Mouse (Mus musculus) olfactory bulb, adult 2 months (tissue): ENCODE data around the gene Abt1. TPM values are rescaled to one million over a fixed set of nuclear protein-coding genes. Genes with fewer than 3 reads are reported as not detected.

Source experiments
- H3K27ac ChIP-seq: fragments of 200-500 bp; 2 replicates; pipeline ENCODE4 v1.5.1; 2012; ENCODE audit warnings: low read depth, low read length; ENCODE audit not compliant: insufficient read depth
- H3K4me1 ChIP-seq: fragments of 200-500 bp; 2 replicates; pipeline ENCODE4 v1.6.1; 2012; ENCODE audit warnings: low read length; ENCODE audit not compliant: control insufficient read depth, insufficient read depth
- H3K4me3 ChIP-seq: fragments of 200-500 bp; 2 replicates; pipeline ENCODE4 v1.5.1; 2012; ENCODE audit warnings: mild to moderate bottlenecking, low read depth, low read length, moderate library complexity; ENCODE audit not compliant: insufficient read depth
- CTCF ChIP-seq: fragments of 200-500 bp; IDR thresholded peaks from 2 replicates; pipeline ENCODE4 v1.5.1; 2012; ENCODE audit warnings: low read depth, mild to moderate bottlenecking, low read length, moderate library complexity; ENCODE audit not compliant: insufficient read depth
- POLR2A ChIP-seq: fragments of 200-500 bp; IDR thresholded peaks from 2 replicates; pipeline ENCODE4 v1.6.1; 2012; ENCODE audit warnings: mild to moderate bottlenecking, low read depth, low read length, moderate library complexity; ENCODE audit not compliant: insufficient read depth
- WGBS: fragments of 180-500 bp; shearing (Covaris S2); methylation state at CpG from one replicate; pipeline ENCODE4 v1.1.7; 2018; 5-methylcytosine and 5-hydroxymethylcytosine counted together
- polyA plus RNA-seq: library from polyadenylated mRNA; stranded (reverse); fragments of >200 nt; gene quantifications from 2 replicates; pipeline ENCODE4 v1.2.4, GENCODE M21; 2012; ENCODE audit warnings: low replicate concordance; ENCODE audit not compliant: missing spikeins, insufficient read depth, insufficient read length

Gene Abt1
- polyA plus RNA-seq, 1 experiment = not detected

GRCm38 (mm10) chr13:23459264-23459846 lies 35.7 kb upstream of the Abt1 start:
- H3K27ac ChIP-seq = no peak overlapping the region
- 48% methylated on average over 15 of the region's 15 CpGs for WGBS
- H3K4me3 ChIP-seq = no peak overlapping the region
- peaks cover 4% of the 10 kb centered on the region; the same call in 1 of the 2 replicates for H3K4me1 ChIP-seq
- TF ChIP-seq POLR2A (no peak), CTCF (no peak)

- Histone ChIP-seq H3K4me3 (peak overlapping the region; percentile 67), H3K4me1 (no peaks in the 10 kb centered on the region), H3K27ac (no peak overlapping the region)
- TF ChIP-seq POLR2A (no peak), CTCF (no peak)
- 0% methylated on average over 9 of the region's 9 CpGs for WGBS
These were observed 30.3 kb upstream of the Abt1 start for GRCm38 (mm10) chr13:23453926-23454325.

- TF ChIP-seq CTCF = no peak
- no peak for TF ChIP-seq POLR2A
- WGBS = under 1% methylated on average over 25 of the region's 25 CpGs
- Histone ChIP-seq H3K4me1 (no peaks in the 10 kb centered on the region), H3K27ac (no peak overlapping the region), H3K4me3 (peak overlapping the region; percentile 67)
These were observed 29.7 kb upstream of the Abt1 start for GRCm38 (mm10) chr13:23453362-23453862.

- H3K27ac ChIP-seq = peak overlapping the region; percentile 61; the same call in 1 of the 2 replicates
- WGBS = under 1% methylated on average over 15 of the region's 15 CpGs
- peak overlapping the region; percentile 60 for H3K4me3 ChIP-seq
- TF ChIP-seq CTCF = no peak
- TF ChIP-seq POLR2A = no peak
- no peaks in the 10 kb centered on the region for H3K4me1 ChIP-seq
These were observed 26.7 kb upstream of the Abt1 start for GRCm38 (mm10) chr13:23450398-23450797.

GRCm38 (mm10) chr13:23449235-23450095 lies 25.8 kb upstream of the Abt1 start:
- WGBS = under 1% methylated on average over 24 of the region's 24 CpGs
- H3K27ac ChIP-seq = no peak overlapping the region
- H3K4me3 ChIP-seq = peak overlapping the region; percentile 44
- no peak for TF ChIP-seq CTCF
- no peak for TF ChIP-seq POLR2A
- no peaks in the 10 kb centered on the region for H3K4me1 ChIP-seq

- 65% methylated on average over 3 of the region's 3 CpGs for WGBS
- H3K27ac ChIP-seq = no peak overlapping the region
- H3K4me1 ChIP-seq = no peaks in the 10 kb centered on the region
- TF ChIP-seq CTCF (no peak), POLR2A (no peak)
- H3K4me3 ChIP-seq = no peak overlapping the region
These were observed 25.1 kb upstream of the Abt1 start for GRCm38 (mm10) chr13:23448758-23449157.

GRCm38 (mm10) chr13:23446498-23446952 lies 22.9 kb upstream of the Abt1 start:
- TF ChIP-seq POLR2A = no peak
- TF ChIP-seq CTCF = no peak
- H3K27ac ChIP-seq = peak overlapping the region; percentile 64; the same call in 1 of the 2 replicates
- WGBS = 0% methylated on average over 16 of the region's 16 CpGs
- no peaks in the 10 kb centered on the region for H3K4me1 ChIP-seq
- peak overlapping the region; percentile 45 for H3K4me3 ChIP-seq

- no peak for TF ChIP-seq CTCF
- peak; percentile 73; the same call in 1 of the 2 replicates for TF ChIP-seq POLR2A
- Histone ChIP-seq H3K4me1 (no peaks in the 10 kb centered on the region), H3K27ac (peak overlapping the region; percentile 95), H3K4me3 (peak overlapping the region; percentile 81)
- under 1% methylated on average over 55 of the region's 55 CpGs for WGBS
These were observed 22.1 kb upstream of the Abt1 start for GRCm38 (mm10) chr13:23445561-23446320.
